Mouse (Mus musculus) E14TG2a.4 (cell line): Measurements from ENCODE around the gene Polr3gl.
"Not testable (repeated sequence)": the region's sequence is repeated elsewhere in the genome, so short reads cannot be mapped to it uniquely, and the experiment has no call there.

ENCODE experiments used
- H3K27me3 ChIP-seq: 2 replicates; pipeline ENCODE4 v1.6.1; 2014; ENCODE audit warnings: low read length, control low read depth; ENCODE audit not compliant: insufficient read depth
- H3K36me3 ChIP-seq: 2 replicates; pipeline ENCODE4 v1.6.1; 2014; ENCODE audit warnings: low read length, control low read depth; ENCODE audit not compliant: insufficient read depth
- H3K4me1 ChIP-seq: replicated peaks from 2 replicates; pipeline ENCODE4 v1.6.1; 2014; ENCODE audit warnings: low read depth, low read length, control low read depth
- H3K4me3 ChIP-seq: replicated peaks from 2 replicates; pipeline ENCODE4 v1.5.1; 2014; ENCODE audit warnings: mild to moderate bottlenecking, low read length
- H3K9me3 ChIP-seq: 2 replicates; pipeline ENCODE4 v1.6.1; 2014; ENCODE audit warnings: low read length, control low read depth
- CTCF ChIP-seq: conservative IDR thresholded peaks from 2 replicates; pipeline ENCODE4 v1.5.1; 2014; ENCODE audit warnings: low read length
- NANOG ChIP-seq: IDR thresholded peaks from 2 replicates; pipeline ENCODE4 v1.6.1; 2014; ENCODE audit warnings: borderline replicate concordance, low read length, mixed read lengths
- POU5F1 ChIP-seq: IDR thresholded peaks from 2 replicates; pipeline ENCODE4 v1.6.1; 2014; ENCODE audit warnings: low read length, borderline replicate concordance

The Polr3gl gene

DNA sequence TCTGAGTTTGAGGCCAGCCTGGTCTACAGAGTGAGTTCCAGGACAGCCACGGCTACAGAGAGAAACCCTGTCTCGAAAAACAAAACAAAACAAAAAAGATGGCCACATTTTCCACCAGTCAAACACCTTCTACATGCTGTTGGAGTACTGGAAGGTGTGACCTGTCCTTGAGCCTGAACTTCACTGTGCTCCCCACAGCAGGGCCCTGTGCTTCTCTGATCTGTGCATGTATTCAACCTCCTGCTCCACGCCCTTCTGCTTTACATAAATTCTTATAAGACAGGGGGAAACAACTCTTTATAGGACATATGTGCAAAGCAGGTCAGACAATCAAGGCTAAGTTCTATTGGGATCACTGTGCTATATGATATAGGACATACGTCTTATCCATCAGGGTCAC, 29.2 kb upstream of the Polr3gl start:
- no peaks in the 10 kb centered on the region for H3K9me3 ChIP-seq
- H3K4me3 ChIP-seq = no peak overlapping the region
- no peaks in the 10 kb centered on the region for H3K27me3 ChIP-seq
- peaks cover 76% of the 10 kb centered on the region for H3K36me3 ChIP-seq
- H3K4me1 ChIP-seq = peaks cover 53% of the 10 kb centered on the region
- TF ChIP-seq NANOG (peak; percentile 38; the same call in 1 of the 2 replicates), CTCF (no peak)

DNA sequence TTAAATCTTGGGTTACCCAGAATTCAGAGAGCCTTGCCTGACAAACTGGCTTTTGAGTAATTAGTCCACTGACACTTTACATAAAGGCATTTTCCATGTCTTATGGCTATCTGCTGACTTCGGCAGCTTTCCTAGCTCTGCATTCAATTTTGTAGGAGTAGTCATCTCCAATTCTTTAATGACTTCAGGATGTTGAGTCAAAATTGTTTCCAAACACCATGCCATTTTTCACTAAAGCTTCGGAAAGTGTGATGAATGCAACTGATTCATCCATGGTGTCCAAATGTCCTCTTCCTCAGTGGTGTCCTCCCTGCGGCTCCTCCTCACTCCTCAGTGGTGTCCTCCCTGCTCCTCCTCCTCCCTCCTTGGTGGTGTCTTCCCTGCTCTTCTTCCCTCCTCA, 24.0 kb upstream of the Polr3gl start:
- H3K36me3 ChIP-seq = peaks cover 42% of the 10 kb centered on the region
- no peaks in the 10 kb centered on the region for H3K9me3 ChIP-seq
- H3K4me3 ChIP-seq = no peak overlapping the region
- H3K27me3 ChIP-seq = no peaks in the 10 kb centered on the region
- TF ChIP-seq CTCF (no peak), NANOG (no peak), POU5F1 (no peak)
- peaks cover 27% of the 10 kb centered on the region for H3K4me1 ChIP-seq

DNA sequence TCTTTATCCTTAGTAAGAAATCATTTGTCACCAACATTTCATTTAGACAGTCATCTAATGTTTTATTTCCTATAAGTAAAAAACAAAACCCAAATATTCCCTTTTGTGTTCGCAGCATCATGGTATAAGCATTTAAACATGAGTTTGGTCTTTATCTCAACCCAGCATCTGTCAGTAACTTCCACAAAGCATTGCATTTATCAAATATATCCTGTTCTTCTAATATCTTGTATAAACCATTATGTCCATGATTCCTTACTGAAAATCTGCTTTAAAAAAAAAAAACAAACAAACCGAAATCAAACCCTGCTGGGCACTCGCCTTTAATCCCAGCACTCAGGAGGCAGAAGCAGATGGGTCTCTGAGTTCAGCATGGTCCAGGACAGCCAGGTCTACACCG, 12.6 kb upstream of the Polr3gl start:
- Histone ChIP-seq H3K4me1 (peaks cover 22% of the 10 kb centered on the region), H3K9me3 (no peaks in the 10 kb centered on the region), H3K4me3 (no peak overlapping the region), H3K36me3 (no peaks in the 10 kb centered on the region), H3K27me3 (peaks cover 18% of the 10 kb centered on the region)
- TF ChIP-seq POU5F1 (no peak), CTCF (no peak), NANOG (no peak)

DNA sequence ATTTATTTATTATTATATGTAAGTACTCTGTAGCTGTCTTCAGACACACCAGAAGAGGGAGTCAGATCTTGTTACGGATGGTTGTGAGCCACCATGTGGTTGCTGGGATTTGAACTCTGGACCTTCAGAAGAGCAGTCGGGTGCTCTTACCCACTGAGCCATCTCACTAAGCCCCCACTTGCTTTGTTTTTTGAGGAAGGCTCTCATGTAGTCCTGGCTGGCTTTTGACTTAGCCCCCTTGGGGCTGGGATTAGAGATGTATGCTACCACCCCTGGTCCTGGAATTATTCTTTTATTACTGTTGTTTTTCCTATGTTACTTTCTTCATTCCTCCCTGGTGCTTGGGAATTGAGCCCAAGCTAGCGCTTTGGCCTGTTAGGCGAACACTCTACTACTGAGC, 12.0 kb upstream of the Polr3gl start:
- H3K9me3 ChIP-seq, H3K36me3 ChIP-seq, H3K4me3 ChIP-seq: not testable (repeated sequence)
- peaks cover 18% of the 10 kb centered on the region for H3K27me3 ChIP-seq
- H3K4me1 ChIP-seq = peaks cover 25% of the 10 kb centered on the region

DNA sequence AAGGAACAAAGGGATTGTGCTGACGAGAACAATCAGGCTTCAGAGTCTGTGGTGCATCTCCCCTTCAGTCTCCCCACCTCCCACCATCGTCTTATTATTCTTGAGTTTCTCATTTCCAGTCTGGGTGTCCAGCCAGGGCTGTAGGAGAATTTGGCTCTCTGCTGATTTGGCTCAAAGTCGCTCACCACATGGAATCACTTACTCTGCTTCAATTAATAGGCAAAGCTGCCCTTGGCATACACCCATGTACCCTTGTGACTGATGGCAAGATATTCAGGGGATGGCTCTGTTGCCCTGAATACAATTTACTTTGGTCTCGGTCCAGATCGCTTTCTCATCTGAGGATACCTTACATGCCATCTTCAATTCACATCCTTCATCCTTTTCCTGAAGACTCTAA, 9.3 kb upstream of the Polr3gl start:
- H3K4me1 ChIP-seq = peaks cover 47% of the 10 kb centered on the region
- no peak overlapping the region for H3K4me3 ChIP-seq
- TF ChIP-seq POU5F1 = no peak
- H3K9me3 ChIP-seq = no peaks in the 10 kb centered on the region
- H3K36me3 ChIP-seq = no peaks in the 10 kb centered on the region
- H3K27me3 ChIP-seq = peaks cover 30% of the 10 kb centered on the region

DNA sequence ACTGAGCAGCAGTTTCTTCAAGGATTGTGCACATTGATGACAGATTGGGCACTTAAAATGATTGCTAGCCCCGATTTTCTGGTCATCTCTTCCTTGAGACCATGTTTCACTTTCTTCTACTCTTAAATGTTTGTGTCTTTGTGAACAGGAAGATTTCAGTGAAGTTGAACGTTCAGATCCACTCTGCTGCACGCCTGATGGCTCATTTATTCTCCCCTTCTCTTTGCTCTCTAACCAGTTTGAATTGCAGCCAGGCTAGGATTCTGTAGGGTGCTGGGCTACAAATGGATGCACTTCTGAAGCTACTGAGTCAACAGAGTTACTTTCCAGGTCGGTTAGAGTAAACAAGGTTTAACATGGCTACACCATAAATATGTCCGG, 8.7 kb upstream of the Polr3gl start:
- H3K36me3 ChIP-seq = no peaks in the 10 kb centered on the region
- TF ChIP-seq POU5F1 (no peak), CTCF (no peak), NANOG (no peak)
- no peak overlapping the region for H3K4me3 ChIP-seq
- no peaks in the 10 kb centered on the region for H3K9me3 ChIP-seq
- peaks cover 36% of the 10 kb centered on the region for H3K27me3 ChIP-seq
- peaks cover 52% of the 10 kb centered on the region for H3K4me1 ChIP-seq

DNA sequence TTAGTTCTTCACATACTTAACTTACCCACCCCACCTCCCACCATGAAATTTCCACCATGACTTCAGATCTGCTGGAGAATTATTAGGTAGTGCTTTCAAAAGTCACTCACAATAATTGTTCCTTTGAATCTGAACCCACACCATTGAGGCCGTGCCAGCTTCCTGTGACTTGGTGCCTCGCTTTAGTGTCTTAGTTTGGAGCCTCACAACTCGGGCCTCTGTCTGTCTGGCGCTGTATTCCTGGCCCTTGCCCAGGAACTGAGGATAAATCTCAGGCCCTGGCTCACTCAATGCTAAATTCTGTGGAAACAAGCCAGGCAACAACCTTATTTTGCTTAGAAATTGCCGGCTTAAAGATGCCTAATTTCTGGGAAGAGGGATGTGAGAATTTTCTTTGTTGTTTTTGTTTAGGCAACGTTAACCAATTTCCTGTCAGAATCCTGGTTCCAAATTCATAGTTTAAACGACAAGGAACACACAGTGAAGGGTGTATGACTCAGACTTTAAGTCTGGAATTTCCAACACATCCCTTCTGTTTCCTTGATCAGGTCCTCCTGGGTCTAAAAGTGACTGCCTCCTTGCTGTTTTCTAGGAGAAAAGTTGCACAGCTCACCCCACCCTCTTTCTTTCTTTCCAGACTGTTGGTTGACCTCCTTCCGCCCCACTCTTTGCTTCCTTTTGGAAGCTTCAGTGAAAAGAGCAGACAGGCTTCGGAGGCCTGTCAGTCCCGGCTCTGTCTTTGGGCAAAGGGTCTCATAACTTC, 8.1 kb upstream of the Polr3gl start:
- peak overlapping the region; percentile 83 for H3K4me3 ChIP-seq
- H3K36me3 ChIP-seq = no peaks in the 10 kb centered on the region
- H3K27me3 ChIP-seq = peaks cover 42% of the 10 kb centered on the region
- H3K4me1 ChIP-seq = peaks cover 58% of the 10 kb centered on the region
- H3K9me3 ChIP-seq = no peaks in the 10 kb centered on the region
- TF ChIP-seq CTCF (no peak), POU5F1 (no peak), NANOG (no peak)

DNA sequence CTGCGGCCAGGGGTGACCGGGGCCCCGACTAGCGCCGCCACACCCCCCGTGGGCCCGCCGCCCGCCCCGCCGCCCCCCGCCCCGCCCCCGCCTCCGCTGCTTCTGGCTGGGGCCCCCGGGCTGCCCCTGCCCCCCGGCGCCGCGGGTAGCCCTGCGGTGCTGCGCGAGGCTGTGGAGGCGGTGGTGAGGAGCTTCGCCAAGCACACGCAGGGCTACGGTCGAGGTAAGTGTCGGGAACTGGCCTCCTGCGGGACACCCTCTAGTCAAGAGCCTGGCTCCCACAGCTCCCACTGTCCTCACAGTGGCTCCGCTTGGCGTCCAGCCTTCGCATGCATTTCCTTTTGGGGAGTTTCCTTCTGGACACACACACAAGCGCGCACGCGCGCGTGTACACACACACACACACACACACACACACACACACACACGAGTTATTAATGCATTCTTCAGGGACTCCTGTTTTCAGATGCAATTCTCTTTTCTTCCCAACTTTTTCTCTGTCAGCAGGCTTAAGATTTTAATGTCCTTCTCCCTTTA, 7.3 kb upstream of the Polr3gl start:
- H3K27me3 ChIP-seq = peaks cover 50% of the 10 kb centered on the region
- H3K36me3 ChIP-seq = no peaks in the 10 kb centered on the region
- peaks cover 66% of the 10 kb centered on the region for H3K4me1 ChIP-seq
- peak overlapping the region; percentile 83 for H3K4me3 ChIP-seq
- no peak for TF ChIP-seq POU5F1
- TF ChIP-seq CTCF = no peak
- TF ChIP-seq NANOG = no peak
- no peaks in the 10 kb centered on the region for H3K9me3 ChIP-seq

DNA sequence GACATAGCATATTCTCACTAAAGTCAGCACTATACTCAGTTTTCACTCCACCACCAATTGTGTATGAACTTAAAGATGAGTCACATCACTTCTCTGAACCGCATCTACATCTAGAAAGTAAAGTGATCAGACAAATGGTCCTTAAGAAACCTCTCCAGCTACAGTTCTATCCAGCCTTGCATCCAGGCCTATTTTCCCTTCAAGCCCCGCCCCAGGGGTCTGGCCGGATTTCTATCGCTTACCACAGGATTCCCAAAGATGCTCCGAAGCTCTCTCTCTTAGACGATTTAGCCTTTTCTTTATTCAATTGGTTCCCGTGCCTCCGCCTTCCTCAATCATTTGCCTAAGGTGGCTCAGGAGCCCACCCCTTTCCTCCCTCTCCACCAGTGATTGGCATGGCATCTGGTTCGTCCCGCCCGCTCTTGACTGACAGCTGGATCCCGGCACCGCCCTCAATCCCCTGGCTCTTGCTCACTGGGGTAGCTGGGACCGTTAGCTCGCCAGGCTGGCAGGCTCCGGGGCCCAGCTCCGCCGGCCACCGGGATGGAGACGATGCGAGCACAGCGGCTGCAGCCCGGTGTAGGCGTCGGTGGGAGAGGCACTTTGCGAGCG, 6.8 kb upstream of the Polr3gl start, which contains the start of gene Lix1l:
Gene Lix1l (plus strand): TSS at position 511 of the 612 bp plus-strand sequence.
- H3K36me3 ChIP-seq = no peaks in the 10 kb centered on the region
- peak within 1 kb of the TSS; percentile 83 for H3K4me3 ChIP-seq
- H3K9me3 ChIP-seq = no peaks in the 10 kb centered on the region
- H3K4me1 ChIP-seq = peaks cover 71% of the 10 kb centered on the region
- TF ChIP-seq NANOG (no peak), CTCF (no peak), POU5F1 (no peak)
- H3K27me3 ChIP-seq = peaks cover 56% of the 10 kb centered on the region
